Mouse (Mus musculus): ENCODE measurements around the gene Apol7a. TPM values are rescaled to one million over a fixed set of nuclear protein-coding genes. Genes with fewer than 3 reads are reported as not detected.

Apol7a gene
- polyA plus RNA-seq, 2 experiments, result 0.23 to 0.50 TPM

DNA sequence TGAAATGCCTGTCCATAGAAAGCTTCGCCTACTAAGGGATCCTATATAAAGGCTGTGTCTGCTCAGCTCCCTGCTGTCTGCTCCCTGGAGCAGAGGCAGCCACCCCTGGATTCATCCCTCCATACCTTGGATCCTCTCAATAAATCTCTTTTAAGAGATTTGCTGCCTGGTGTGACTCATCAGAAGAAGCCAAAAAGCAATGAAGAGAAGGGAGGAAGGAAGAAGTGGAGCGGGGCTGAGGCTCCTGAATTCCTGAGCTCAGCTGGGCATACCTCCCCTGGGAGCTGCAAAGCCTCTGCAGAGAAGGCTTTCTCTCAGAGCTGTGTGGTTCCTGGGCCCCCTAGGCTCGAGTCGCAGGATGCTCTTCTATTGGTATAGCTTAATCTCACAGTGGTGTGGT, 19.0 kb downstream of the Apol7a start:
- TF ChIP-seq POLR2A (IDR thresholded peaks at IDR 0.05; ENCODE audit: borderline replicate concordance, extremely low read depth, insufficient read depth, insufficient read length), result no peak
- H3K9ac ChIP-seq (ENCODE audit: low read depth, low read length, severe bottlenecking), result no peak overlapping the region
- H3K27ac ChIP-seq (replicated peaks; ENCODE audit: low read depth, low read length), result no peak overlapping the region
- ATAC-seq (ENCODE audit: low FRiP score, low read depth), result no peak
- H3K4me3 ChIP-seq (replicated peaks; ENCODE audit: low read length), result no peak overlapping the region
- no peaks in the 10 kb centered on the region for H3K27me3 ChIP-seq (ENCODE audit: control insufficient read depth, insufficient read depth, low read length)
- no peaks in the 10 kb centered on the region for H3K36me3 ChIP-seq (ENCODE audit: control insufficient read depth, insufficient read depth, low read length)
- DNase-seq (ENCODE audit: low spot score), result no peak
- no peaks in the 10 kb centered on the region for H3K9me3 ChIP-seq (ENCODE audit: control insufficient read depth, low read length)
- H3K4me1 ChIP-seq (ENCODE audit: control insufficient read depth, insufficient read depth, low read length), result no peaks in the 10 kb centered on the region
- H3K4me2 ChIP-seq (replicated peaks; ENCODE audit: low read depth, low read length, severe bottlenecking), result no peak overlapping the region
- 46% methylated on average over 4 of the region's 4 CpGs for WGBS

DNA sequence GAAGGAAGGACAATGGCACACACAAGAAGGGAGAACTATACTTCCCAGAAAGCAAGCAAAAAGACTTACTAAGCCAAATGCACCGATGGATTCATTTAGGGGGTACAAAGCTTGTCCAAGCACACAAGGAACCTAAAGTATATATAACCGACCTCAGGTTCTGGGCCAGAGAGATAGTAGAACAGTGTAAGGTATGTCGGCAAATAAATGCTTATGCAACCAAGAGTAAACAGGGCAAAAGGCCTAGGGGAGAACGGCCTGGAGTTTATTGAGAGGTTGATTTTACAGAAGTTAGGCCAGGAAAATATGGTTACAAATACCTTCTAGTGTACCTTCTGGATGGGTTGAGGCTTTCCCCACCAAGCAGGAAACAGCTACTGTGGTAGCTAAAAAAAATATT, 21.5 kb downstream of the Apol7a start:
- no peaks in the 10 kb centered on the region for H3K36me3 ChIP-seq (ENCODE audit: control insufficient read depth, insufficient read depth, low read length)
- H3K4me2 ChIP-seq (replicated peaks; ENCODE audit: low read depth, low read length, severe bottlenecking), result no peak overlapping the region
- H3K9ac ChIP-seq (ENCODE audit: low read depth, low read length, severe bottlenecking), result no peak overlapping the region
- no peaks in the 10 kb centered on the region for H3K4me1 ChIP-seq (ENCODE audit: control insufficient read depth, insufficient read depth, low read length)
- ATAC-seq (ENCODE audit: low FRiP score, low read depth) (no peak), DNase-seq (ENCODE audit: low spot score) (no peak)
- no peaks in the 10 kb centered on the region for H3K9me3 ChIP-seq (ENCODE audit: control insufficient read depth, low read length)
- H3K27ac ChIP-seq (replicated peaks; ENCODE audit: low read depth, low read length), result no peak overlapping the region
- TF ChIP-seq POLR2A (IDR thresholded peaks at IDR 0.05; ENCODE audit: borderline replicate concordance, extremely low read depth, insufficient read depth, insufficient read length), result no peak
- WGBS, result 96% methylated on average over 4 of the region's 4 CpGs
- no peak overlapping the region for H3K4me3 ChIP-seq (replicated peaks; ENCODE audit: low read length)
- H3K27me3 ChIP-seq (ENCODE audit: control insufficient read depth, insufficient read depth, low read length), result no peaks in the 10 kb centered on the region

DNA sequence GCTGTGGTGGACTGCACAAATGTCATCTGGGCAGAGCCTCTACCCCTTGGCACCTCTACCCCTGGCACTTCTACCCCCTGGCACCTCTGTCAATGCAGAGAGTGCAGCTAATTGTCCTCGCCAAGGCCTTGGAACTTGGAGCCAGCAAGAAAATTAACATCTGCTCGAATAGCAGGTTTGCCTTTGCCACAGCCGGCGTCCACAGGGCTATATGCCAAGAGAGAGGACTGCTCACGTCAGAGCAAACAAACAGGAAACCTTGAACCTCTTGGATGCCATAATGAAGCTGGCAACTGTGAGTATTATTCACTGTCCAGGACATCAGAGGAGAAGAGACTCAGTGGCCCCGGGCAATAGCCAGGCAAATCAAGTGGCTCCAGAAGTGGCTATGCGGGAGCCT, 22.0 kb downstream of the Apol7a start:
- H3K4me3 ChIP-seq (replicated peaks; ENCODE audit: low read length), result no peak overlapping the region
- no peak overlapping the region for H3K4me2 ChIP-seq (replicated peaks; ENCODE audit: low read depth, low read length, severe bottlenecking)
- no peaks in the 10 kb centered on the region for H3K27me3 ChIP-seq (ENCODE audit: control insufficient read depth, insufficient read depth, low read length)
- H3K36me3 ChIP-seq (ENCODE audit: control insufficient read depth, insufficient read depth, low read length), result no peaks in the 10 kb centered on the region
- DNase-seq (ENCODE audit: low spot score) (no peak), ATAC-seq (ENCODE audit: low FRiP score, low read depth) (no peak)
- 86% methylated on average over 7 of the region's 7 CpGs for WGBS
- no peak overlapping the region for H3K27ac ChIP-seq (replicated peaks; ENCODE audit: low read depth, low read length)
- TF ChIP-seq POLR2A (IDR thresholded peaks at IDR 0.05; ENCODE audit: borderline replicate concordance, extremely low read depth, insufficient read depth, insufficient read length), result no peak
- no peak overlapping the region for H3K9ac ChIP-seq (ENCODE audit: low read depth, low read length, severe bottlenecking)
- H3K4me1 ChIP-seq (ENCODE audit: control insufficient read depth, insufficient read depth, low read length), result no peaks in the 10 kb centered on the region
- H3K9me3 ChIP-seq (ENCODE audit: control insufficient read depth, low read length), result no peaks in the 10 kb centered on the region

DNA sequence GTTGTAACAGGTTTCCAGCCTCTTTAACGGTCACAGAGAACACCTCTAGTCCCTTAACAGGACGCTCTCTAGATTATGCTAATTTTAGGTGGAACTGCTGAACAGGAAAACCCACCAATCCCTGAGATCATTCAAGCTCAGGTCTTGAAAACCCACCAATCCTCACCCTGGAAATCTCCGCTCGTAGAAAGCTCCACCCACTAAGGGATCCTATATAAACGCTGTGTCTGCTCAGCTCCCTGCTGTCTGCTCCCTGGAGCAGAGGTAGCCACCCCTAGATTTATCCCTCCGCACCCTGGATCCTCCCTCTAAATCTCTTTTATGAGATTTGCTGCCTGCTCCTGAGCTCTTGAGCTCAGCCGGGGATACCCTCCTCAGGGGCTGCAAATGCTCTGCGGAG, 28.3 kb downstream of the Apol7a start:
- no peaks in the 10 kb centered on the region for H3K36me3 ChIP-seq (ENCODE audit: control insufficient read depth, insufficient read depth, low read length)
- H3K9me3 ChIP-seq (ENCODE audit: control insufficient read depth, low read length), result no peaks in the 10 kb centered on the region
- H3K4me2 ChIP-seq (replicated peaks; ENCODE audit: low read depth, low read length, severe bottlenecking), result no peak overlapping the region
- no peak for TF ChIP-seq POLR2A (IDR thresholded peaks at IDR 0.05; ENCODE audit: borderline replicate concordance, extremely low read depth, insufficient read depth, insufficient read length)
- no peak overlapping the region for H3K4me3 ChIP-seq (replicated peaks; ENCODE audit: low read length)
- no peak overlapping the region for H3K27ac ChIP-seq (replicated peaks; ENCODE audit: low read depth, low read length)
- H3K27me3 ChIP-seq (ENCODE audit: control insufficient read depth, insufficient read depth, low read length), result no peaks in the 10 kb centered on the region
- DNase-seq (ENCODE audit: low spot score) (no peak), ATAC-seq (ENCODE audit: low FRiP score, low read depth) (no peak)
- H3K4me1 ChIP-seq (ENCODE audit: control insufficient read depth, insufficient read depth, low read length), result peaks cover 23% of the 10 kb centered on the region
- 84% methylated on average over 8 of the region's 8 CpGs for WGBS
- no peak overlapping the region for H3K9ac ChIP-seq (ENCODE audit: low read depth, low read length, severe bottlenecking)

DNA sequence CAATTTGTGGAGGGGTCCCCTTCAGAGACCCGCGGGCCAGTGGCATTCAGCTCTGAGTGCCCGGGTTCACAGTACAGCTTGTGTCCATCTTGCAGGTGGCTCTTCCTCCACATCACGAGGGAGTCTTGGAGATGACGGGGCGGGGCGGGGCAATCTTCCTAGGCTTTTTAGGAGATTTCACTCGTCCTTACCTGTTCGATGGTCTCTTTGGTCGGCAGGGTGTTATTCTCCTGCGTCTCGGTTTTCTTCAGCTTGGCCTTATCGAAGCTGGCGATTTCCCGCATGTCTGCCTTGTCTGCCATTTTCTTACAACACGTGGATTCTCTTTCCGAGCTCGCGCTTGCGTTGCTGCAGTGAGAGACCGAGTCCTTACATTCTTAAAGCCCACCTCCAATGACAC, 28.9 kb downstream of the Apol7a start:
- TF ChIP-seq POLR2A (IDR thresholded peaks at IDR 0.05; ENCODE audit: borderline replicate concordance, extremely low read depth, insufficient read depth, insufficient read length), result no peak
- Histone ChIP-seq H3K4me3 (replicated peaks; ENCODE audit: low read length) (no peak overlapping the region), H3K36me3 (ENCODE audit: control insufficient read depth, insufficient read depth, low read length) (no peaks in the 10 kb centered on the region), H3K4me1 (ENCODE audit: control insufficient read depth, insufficient read depth, low read length) (peaks cover 29% of the 10 kb centered on the region), H3K9me3 (ENCODE audit: control insufficient read depth, low read length) (no peaks in the 10 kb centered on the region), H3K27me3 (ENCODE audit: control insufficient read depth, insufficient read depth, low read length) (no peaks in the 10 kb centered on the region), H3K27ac (replicated peaks; ENCODE audit: low read depth, low read length) (no peak overlapping the region), H3K9ac (ENCODE audit: low read depth, low read length, severe bottlenecking) (no peak overlapping the region), H3K4me2 (replicated peaks; ENCODE audit: low read depth, low read length, severe bottlenecking) (no peak overlapping the region)
- DNase-seq (ENCODE audit: low spot score) (no peak), ATAC-seq (ENCODE audit: low FRiP score, low read depth) (no peak)
- 93% methylated on average over 21 of the region's 21 CpGs for WGBS

DNA sequence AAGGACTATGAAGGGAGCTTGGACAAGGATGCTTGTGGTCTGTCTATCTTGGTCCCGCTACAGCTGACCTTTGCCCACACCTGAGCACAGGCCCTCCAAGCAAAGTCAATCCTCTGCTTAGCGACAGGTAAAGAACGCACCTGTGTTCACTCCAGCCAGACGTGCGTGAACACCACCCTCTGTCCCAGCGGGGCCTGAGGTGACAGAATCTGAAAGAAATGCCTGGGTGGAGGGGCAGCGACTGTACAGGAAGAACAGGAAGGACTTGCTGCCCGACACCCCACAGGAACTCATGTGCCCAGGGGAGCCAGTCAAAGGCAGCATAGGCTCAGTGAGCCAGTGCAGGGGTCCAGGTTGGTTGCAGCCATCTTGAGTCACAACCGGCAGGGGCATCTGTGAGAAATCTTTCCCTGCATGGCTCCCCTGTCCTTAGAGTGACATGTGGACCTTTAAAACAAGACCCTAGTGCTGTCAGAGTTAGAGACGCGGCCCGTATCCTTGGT, 30.0 kb downstream of the Apol7a start:
- peak overlapping the region; percentile 32; the same call in 1 of the 2 replicates for H3K9ac ChIP-seq (ENCODE audit: low read depth, low read length, severe bottlenecking)
- no peak overlapping the region for H3K4me3 ChIP-seq (replicated peaks; ENCODE audit: low read length)
- H3K27ac ChIP-seq (replicated peaks; ENCODE audit: low read depth, low read length), result no peak overlapping the region
- WGBS, result 78% methylated on average over 12 of the region's 12 CpGs
- TF ChIP-seq POLR2A (IDR thresholded peaks at IDR 0.05; ENCODE audit: borderline replicate concordance, extremely low read depth, insufficient read depth, insufficient read length), result no peak
- H3K4me2 ChIP-seq (replicated peaks; ENCODE audit: low read depth, low read length, severe bottlenecking), result no peak overlapping the region
- H3K36me3 ChIP-seq (ENCODE audit: control insufficient read depth, insufficient read depth, low read length), result no peaks in the 10 kb centered on the region
- no peaks in the 10 kb centered on the region for H3K27me3 ChIP-seq (ENCODE audit: control insufficient read depth, insufficient read depth, low read length)
- no peak for ATAC-seq (ENCODE audit: low FRiP score, low read depth)
- H3K4me1 ChIP-seq (ENCODE audit: control insufficient read depth, insufficient read depth, low read length), result peaks cover 36% of the 10 kb centered on the region
- DNase-seq (ENCODE audit: low spot score), result no peak
- no peaks in the 10 kb centered on the region for H3K9me3 ChIP-seq (ENCODE audit: control insufficient read depth, low read length)

Measured in limb, embryonic 14.5 days (tissue).